Mouse (Mus musculus): Measurements from ENCODE around the gene Hebp1.
A peak's percentile ranks its signal among the peaks of the same experiment; 100 is the strongest.

Hebp1 gene

GRCm38 (mm10) chr6:135197921-135198532, at the start of gene Hebp1, which contains the start of gene Fam234b:
Hebp1 (minus strand) TSS chr6:135198022.
Fam234b (plus strand) TSS chr6:135197977.
- DNase-seq (ENCODE audit: low read depth): peak; percentile 22

GRCm38 (mm10) chr6:135245586-135245985, 47.8 kb upstream of the Hebp1 start:
- no peak for DNase-seq (ENCODE audit: low read depth)

- no peak for DNase-seq (ENCODE audit: low read depth)
Measured at GRCm38 (mm10) chr6:135240361-135240760, 42.5 kb upstream of the Hebp1 start.

GRCm38 (mm10) chr6:135238211-135238610, 40.4 kb upstream of the Hebp1 start:
- DNase-seq (ENCODE audit: low read depth): no peak

GRCm38 (mm10) chr6:135237326-135237725, 39.5 kb upstream of the Hebp1 start:
- DNase-seq (ENCODE audit: low read depth): no peak

GRCm38 (mm10) chr6:135236576-135236975, 38.8 kb upstream of the Hebp1 start:
- DNase-seq (ENCODE audit: low read depth): no peak

- no peak for DNase-seq (ENCODE audit: low read depth)
Measured at GRCm38 (mm10) chr6:135235742-135236141, 37.9 kb upstream of the Hebp1 start.

- DNase-seq (ENCODE audit: low read depth): no peak
Measured at GRCm38 (mm10) chr6:135232443-135233182, 34.8 kb upstream of the Hebp1 start.

- no peak for DNase-seq (ENCODE audit: low read depth)
Measured at GRCm38 (mm10) chr6:135230586-135230985, 32.8 kb upstream of the Hebp1 start.

GRCm38 (mm10) chr6:135228465-135228941, 30.7 kb upstream of the Hebp1 start:
- DNase-seq (ENCODE audit: low read depth): no peak

GRCm38 (mm10) chr6:135223786-135224416, 26.1 kb upstream of the Hebp1 start:
- no peak for DNase-seq (ENCODE audit: low read depth)

- DNase-seq (ENCODE audit: low read depth): no peak
Measured at GRCm38 (mm10) chr6:135219916-135220315, 22.1 kb upstream of the Hebp1 start.

GRCm38 (mm10) chr6:135218330-135218729, 20.5 kb upstream of the Hebp1 start:
- DNase-seq (ENCODE audit: low read depth): no peak

GRCm38 (mm10) chr6:135212666-135213065, 14.8 kb upstream of the Hebp1 start:
- no peak for DNase-seq (ENCODE audit: low read depth)

GRCm38 (mm10) chr6:135211169-135211568, 13.3 kb upstream of the Hebp1 start:
- DNase-seq (ENCODE audit: low read depth): no peak

GRCm38 (mm10) chr6:135206909-135207308, 9.1 kb upstream of the Hebp1 start:
- no peak for DNase-seq (ENCODE audit: low read depth)

GRCm38 (mm10) chr6:135205802-135206201, 8.0 kb upstream of the Hebp1 start:
- no peak for DNase-seq (ENCODE audit: low read depth)

- DNase-seq (ENCODE audit: low read depth): no peak
Measured at GRCm38 (mm10) chr6:135204869-135205268, 7.0 kb upstream of the Hebp1 start.

- no peak for DNase-seq (ENCODE audit: low read depth)
Measured at GRCm38 (mm10) chr6:135203737-135204136, 5.9 kb upstream of the Hebp1 start.

GRCm38 (mm10) chr6:135202668-135203067, 4.8 kb upstream of the Hebp1 start:
- no peak for DNase-seq (ENCODE audit: low read depth)

GRCm38 (mm10) chr6:135200122-135200957, 2.5 kb upstream of the Hebp1 start:
- DNase-seq (ENCODE audit: low read depth): no peak

- no peak for DNase-seq (ENCODE audit: low read depth)
Measured at GRCm38 (mm10) chr6:135198726-135199125, 904 bp upstream of the Hebp1 start.
